Mouse (Mus musculus): ENCODE results near the gene Plekhg5.

The Plekhg5 gene

DNA sequence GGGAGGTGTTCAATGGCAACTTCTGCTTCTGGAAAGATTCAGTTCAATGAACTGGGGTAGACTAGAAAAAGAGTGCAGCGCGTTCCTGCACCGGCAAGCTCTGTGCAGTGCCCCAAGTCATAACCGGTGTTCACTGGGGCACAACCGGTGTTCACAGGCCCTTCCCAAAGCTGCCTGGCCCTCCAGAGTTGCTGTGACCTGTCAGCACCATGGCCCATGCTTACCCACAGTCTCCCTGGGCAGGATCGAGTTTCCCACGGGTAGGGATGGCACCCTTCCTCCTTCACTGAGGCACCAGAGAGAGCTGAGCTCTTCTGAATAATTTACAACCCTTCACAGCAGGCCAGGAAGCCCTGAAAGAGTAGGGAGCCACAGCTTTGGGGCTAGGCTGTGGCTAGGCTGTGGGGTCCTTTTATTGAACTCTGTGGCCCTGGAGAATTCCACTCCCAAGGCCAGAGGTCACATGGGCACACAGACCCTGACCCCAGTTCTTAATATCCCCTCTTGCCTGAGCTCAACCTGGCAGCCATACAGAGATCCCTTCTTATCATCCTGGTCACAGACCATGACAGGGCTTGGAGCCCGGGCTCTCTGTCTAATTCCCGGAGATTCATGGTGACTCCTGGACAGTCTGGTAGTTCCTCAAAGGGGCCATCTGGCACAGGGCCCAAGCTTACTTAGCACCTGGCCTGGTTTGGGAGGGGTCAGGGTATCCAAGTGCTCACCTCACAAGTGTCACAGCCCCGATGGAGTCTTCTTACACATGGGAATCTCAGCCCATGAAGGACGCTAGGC, 73.9 kb downstream of the Plekhg5 start:
- no peak for DNase-seq (ENCODE audit: low spot score)

DNA sequence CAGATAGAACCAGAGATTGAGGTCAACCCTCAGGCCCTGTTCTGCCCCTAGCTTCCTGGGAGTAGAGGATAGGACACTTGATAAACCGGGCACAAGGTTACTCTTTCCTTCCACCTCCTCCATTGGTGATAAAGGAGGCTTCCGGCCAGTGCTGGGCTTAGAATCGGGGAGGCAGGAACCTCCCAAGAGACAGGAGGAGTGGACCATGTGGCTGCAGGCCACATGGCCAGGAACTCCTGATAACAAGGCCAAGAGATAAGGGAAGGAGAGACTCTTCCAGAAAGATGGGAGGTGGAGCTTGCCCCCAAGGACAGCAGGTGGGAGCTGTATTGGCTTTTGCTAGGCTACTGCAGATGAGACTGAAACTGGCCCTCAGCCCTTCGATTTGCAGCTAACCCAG, 78.2 kb downstream of the Plekhg5 start:
- no peak for DNase-seq (ENCODE audit: low spot score)

DNA sequence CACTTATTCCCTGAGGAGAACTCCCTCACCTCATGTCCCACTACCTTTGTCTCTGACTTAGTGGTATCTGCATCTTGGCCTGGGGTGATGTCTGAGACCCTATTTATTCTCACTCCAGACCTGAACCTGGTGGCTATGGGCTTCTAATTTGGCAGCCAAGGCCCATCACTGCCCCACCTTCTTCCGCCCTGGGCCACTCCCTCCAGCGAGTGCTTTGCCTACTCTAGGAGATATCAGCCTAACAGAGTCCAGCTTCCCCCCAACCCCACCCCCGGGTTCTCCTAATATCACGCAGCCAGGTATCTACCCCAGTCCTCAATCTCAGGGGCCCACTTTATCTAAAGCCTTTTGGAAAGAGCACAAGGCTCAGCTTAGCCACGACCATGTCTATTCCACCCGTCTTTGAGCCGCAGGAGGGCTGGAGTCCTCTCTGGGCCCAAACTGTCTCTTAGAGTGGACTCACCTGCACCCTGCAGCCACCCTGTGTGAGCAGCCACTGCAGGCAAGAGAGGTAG, 79.2 kb downstream of the Plekhg5 start:
- no peak for DNase-seq (ENCODE audit: low spot score)

DNA sequence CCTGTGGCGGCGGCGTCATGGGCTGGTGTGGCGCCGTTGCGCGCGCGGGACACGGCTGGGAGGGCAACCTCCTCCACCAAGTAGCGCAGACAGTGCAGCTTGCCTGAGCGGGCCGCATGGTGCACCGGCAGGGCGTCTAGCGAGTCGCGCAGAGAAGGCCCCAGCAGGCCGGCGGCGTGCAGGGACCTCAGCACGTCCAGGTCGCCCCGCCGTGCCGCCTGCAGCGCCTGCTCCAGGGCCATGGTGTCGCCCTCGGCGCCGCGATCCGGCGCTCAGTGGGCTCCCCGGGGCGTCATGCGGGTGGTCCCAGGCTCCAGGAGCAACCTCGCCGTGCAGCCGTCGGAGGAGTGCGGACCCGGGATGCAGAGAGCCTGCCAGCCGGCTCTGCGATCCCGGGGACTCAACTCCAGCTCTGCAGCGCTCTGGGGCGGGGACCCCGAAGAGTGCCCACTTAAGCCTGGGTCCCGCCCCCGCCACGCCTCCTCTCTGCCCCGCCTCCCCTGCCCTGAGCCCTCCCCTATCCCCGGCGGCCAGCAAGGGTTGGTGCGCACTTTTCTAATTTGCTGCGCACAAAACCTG, 79.8 kb downstream of the Plekhg5 start, which contains the start of gene Espn:
Gene Espn (minus strand): TSS at position 406 of the 579 bp plus-strand sequence.
- peak; percentile 65 for DNase-seq (ENCODE audit: low spot score)

DNA sequence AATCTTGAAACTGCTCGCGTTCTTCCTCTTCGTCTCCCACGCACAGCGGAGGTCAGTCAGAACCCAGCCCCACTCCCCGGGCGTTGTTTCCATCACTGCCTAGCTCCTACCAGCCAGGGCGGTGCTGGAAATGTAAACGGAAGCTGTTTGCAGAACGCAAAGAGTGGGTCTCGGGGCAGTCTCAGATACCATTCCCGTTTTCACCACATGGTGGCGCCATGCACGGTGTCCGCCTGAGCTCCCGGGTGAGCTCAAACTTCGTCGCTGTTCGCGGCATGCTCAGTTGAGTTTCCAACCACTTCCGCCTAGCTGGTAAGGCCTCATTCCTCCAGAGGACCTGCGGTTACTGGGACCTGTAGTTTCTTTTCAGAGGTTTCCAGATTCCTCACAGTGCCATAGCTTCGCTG, 81.5 kb downstream of the Plekhg5 start:
- DNase-seq (ENCODE audit: low spot score): peak; percentile 93

DNA sequence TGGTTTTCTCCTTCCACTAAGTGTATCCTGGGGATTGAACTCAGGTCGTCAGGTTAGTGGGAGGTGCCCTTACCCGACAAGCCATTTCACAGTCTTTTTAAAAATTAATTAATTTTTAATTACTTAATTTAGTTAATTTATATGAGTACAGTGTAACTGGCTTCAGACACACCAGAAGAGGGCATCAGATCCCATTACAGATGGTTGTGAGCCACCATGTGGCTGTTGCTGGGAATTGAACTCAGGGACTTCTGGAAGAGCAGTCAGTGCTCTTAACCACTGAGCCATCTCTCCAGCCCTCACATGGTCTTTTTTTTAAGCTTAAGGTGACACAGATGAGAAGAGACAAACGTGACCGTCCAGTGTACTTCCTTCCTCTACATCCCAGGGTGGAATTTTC, 82.7 kb downstream of the Plekhg5 start:
- DNase-seq (ENCODE audit: low spot score): no peak

DNA sequence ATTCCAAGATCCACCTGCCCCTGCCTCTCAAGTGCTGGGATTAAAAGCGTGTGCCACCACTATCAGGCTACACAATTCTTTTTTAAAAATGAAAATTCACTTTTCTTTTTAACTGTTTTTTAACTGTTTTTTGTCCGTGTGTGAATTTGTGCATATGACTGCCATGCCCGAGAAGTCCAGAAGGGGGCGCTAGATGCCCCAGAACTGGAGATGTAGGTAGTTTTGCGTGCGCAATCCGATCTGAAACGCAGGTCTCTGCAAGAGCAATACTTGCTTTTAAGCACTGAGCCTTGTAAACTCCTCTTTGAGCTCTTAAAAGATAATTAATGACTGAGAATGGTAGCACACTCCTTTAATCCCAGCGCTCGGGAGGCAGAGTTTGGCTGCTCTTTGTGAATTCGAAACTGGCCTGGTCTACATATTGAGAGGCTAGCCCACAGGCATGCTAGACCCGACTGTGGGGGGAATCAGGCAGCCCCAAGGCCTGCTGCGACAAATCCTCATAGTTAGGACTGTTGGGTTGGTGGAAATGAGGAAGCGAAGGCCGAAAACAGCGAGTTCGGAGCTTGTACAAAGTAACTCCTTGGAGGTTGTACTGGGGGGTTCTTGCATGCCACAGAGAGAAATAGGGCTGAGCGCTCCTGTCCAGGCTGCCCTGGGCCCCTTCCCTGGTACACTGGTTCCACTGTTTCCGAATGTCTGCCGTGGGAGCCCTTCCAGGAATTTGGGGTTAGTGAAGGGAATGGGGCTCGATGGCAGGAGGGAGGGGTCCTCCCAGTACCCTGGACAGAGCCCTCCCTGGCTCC, 85.7 kb downstream of the Plekhg5 start:
- peak; percentile 49 for DNase-seq (ENCODE audit: low spot score)

DNA sequence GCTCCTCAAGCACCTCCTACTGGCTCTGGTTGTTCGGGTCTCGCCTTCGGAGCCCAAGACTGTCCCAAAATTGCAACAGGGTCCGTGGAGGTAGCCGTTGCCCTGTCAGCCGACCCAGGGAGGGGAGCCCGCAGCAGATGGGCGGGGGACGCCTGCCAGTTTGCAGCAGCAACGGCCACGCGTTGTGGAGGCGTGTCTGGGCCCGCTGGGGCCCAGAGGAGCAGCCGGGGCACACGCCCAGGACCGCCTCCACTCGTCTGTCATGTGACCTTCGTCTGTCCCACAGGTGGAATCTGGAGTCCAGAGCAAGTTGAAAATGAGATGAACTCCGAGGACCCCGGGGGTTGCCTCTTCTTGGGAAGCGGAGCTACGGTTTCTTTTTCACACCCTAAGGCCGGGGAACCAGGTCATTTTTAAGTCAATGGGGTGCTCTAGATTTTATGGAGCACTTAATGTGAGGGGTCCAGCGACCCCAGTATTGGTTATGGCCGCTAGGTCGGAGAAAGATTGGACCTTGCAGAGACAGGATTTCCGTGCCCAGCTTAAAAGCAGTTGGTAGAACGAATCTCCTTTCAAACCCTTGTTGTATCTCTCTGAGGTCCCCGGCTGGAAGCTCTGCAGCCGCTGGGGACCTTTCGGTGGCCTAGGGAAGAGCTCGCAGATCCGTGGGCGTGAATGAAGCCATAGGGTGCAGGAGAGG, 86.4 kb downstream of the Plekhg5 start, which contains the start of gene Hes2:
Gene Hes2 (plus strand): TSS at position 283 of the 700 bp plus-strand sequence.
- DNase-seq (ENCODE audit: low spot score): no peak

DNA sequence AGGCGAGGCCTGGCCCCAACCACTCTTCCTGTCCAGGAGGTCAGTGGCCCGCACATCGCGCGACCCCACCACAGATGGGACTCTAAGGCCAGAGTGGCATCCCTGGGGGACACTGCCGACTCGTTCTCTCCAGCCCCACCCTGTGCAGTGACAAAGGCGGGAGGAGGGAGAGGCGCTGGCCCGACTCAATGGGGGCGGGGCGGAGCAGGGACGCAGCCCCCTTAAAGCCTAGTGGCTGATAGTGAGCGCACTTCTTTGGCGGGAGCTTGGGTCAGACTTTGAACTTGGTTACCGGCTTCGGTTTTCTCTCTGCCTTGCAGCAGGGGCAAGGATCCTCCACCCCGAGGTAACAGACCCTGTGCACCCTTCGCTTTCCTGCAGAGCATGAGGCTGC, 87.0 kb downstream of the Plekhg5 start:
- DNase-seq (ENCODE audit: low spot score): no peak

DNA sequence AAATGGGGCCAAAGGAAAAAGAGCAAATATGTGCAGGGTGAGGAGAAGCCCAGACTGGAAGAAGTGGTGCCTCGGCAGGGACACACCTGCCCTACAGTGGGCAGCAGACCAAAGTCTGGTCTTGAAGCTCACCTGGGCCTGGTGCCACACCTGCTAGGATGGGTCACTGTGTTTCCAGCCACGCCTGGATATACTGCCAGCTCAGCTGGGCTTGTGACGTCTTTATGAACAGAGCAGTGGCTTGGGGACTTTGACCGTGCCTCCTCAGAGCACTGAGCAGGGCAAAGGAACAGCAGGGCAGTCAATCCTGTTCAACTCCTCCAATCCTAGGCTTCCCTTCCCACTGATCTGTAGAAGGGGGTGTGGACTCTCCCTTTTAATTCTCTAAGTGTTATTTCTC, 88.5 kb downstream of the Plekhg5 start:
- DNase-seq (ENCODE audit: low spot score): no peak

DNA sequence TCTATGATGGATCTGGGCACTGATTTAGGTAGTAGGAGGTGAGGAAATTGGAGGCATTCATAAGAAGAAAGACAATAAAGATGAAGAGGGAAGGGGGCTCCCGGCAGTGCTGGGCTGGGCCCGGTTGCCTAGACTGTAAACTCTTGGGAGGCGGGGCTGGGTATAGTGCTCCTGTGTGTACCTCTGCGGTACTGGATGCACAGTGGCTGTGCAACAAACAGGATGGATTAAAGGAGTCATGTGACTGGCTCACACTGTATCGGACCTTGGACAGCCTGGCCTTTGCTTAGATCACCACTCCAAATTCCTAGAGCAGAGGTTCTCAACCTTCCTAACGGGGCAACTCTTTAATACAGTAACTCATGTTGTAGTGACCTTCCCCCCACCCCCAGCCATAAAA, 89.3 kb downstream of the Plekhg5 start:
- no peak for DNase-seq (ENCODE audit: low spot score)

DNA sequence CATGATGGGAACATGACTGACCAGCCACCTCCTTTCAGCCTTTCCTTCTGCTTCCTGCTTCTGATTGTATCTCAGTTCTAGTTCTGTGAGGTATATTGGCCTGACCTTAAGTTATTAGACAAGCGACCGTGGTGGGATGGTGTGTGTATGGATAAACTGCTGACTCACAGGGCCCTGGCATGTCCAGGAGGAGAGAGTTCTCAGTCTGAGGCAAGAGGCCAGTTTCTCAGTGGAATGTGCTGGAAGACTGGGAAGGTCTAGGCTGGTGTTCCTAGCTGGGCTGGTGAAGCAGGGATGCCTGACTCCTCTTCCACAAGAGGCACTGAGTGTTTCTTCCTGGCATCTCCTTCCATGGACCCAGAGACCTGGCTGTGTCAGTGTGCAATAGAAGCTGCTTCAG, 90.5 kb downstream of the Plekhg5 start:
- DNase-seq (ENCODE audit: low spot score): no peak

Data from embryo, embryonic 10 days (tissue).